Mouse (Mus musculus) liver, embryonic 12.5 days (tissue): ENCODE data around the gene Rps6ka1. TPM values are rescaled to one million over a fixed set of nuclear protein-coding genes. Genes with fewer than 3 reads are reported as not detected.
"Not testable (repeated sequence)": the region's sequence is repeated elsewhere in the genome, so short reads cannot be mapped to it uniquely, and the experiment has no call there.

Experiments
- ATAC-seq: fragments of 200-750 bp; cut with Nextera tagmentation; 2 replicates; pipeline ENCODE4 v1.8.0; 2017; ENCODE audit warnings: moderate number of reproducible peaks, mild to moderate bottlenecking, moderate library complexity
- H3K27ac ChIP-seq: fragments of 300-500 bp; sonication (generic); 2 replicates; pipeline ENCODE4 v1.5.1; 2016; ENCODE audit warnings: mild to moderate bottlenecking
- H3K27me3 ChIP-seq: fragments of 300-500 bp; sonication (generic); replicated peaks from 2 replicates; pipeline ENCODE4 v1.6.1; 2016; ENCODE audit warnings: mild to moderate bottlenecking, moderate library complexity
- H3K36me3 ChIP-seq: fragments of 300-500 bp; sonication (generic); 2 replicates; pipeline ENCODE4 v1.6.1; 2016; ENCODE audit warnings: mild to moderate bottlenecking, moderate library complexity
- H3K4me1 ChIP-seq: fragments of 300-500 bp; sonication (generic); 2 replicates; pipeline ENCODE4 v1.6.1; 2016
- H3K4me2 ChIP-seq: fragments of 300-500 bp; sonication (generic); 2 replicates; pipeline ENCODE4 v1.6.1; 2016; ENCODE audit warnings: mild to moderate bottlenecking, moderate library complexity
- H3K4me3 ChIP-seq: fragments of 300-500 bp; sonication (generic); 2 replicates; pipeline ENCODE4 v1.5.1; 2016; ENCODE audit warnings: mild to moderate bottlenecking, moderate library complexity
- H3K9ac ChIP-seq: fragments of 300-500 bp; sonication (generic); 2 replicates; pipeline ENCODE4 v1.6.1; 2016; ENCODE audit warnings: mild to moderate bottlenecking, moderate library complexity
- H3K9me3 ChIP-seq: fragments of 300-500 bp; sonication (generic); replicated peaks from 2 replicates; pipeline ENCODE4 v1.6.1; 2016; ENCODE audit warnings: mild to moderate bottlenecking, moderate library complexity
- WGBS: fragments of 180-500 bp; shearing (Covaris S2); methylation state at CpG from one replicate; pipeline ENCODE4 v1.1.7; 2016; ENCODE audit not compliant: insufficient replicate concordance; 5-methylcytosine and 5-hydroxymethylcytosine counted together
- polyA plus RNA-seq: library from polyadenylated mRNA; unstranded; fragments of >200 nt; fragmentation: Nextera tagmentation; extraction: Ambion mirVana; gene quantifications from 2 replicates; pipeline ENCODE4 v1.2.1, GENCODE M21; 2016

Rps6ka1 gene
- polyA plus RNA-seq, 1 experiment from 2014 or later, result 60.9 TPM

DNA sequence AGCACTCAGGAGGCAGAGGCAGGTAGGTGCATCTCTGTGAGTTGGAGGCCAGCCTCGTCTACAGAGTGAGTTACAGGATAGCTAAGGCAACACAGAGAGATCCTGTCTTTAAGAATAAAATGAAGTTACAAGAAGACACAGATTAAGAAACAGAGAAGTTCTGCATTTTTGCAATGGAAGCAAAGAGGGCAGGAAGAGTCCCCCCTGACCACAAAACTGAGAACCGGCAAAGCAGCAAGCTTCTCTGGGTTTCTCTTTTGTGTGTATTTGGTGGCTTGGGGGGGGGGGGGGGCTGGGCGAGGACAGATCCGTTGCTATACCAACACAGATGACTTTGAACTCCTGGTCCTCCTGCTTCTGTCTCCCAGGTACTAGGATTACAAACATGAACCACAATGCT, 19.5 kb upstream of the Rps6ka1 start:
- H3K9ac ChIP-seq, result no peak overlapping the region
- peak overlapping the region; percentile 4; the same call in 1 of the 2 replicates for H3K27ac ChIP-seq
- no peaks in the 10 kb centered on the region for H3K9me3 ChIP-seq
- no peak overlapping the region for H3K4me3 ChIP-seq
- H3K4me2 ChIP-seq, result 0 out of 2 replicates have a peak overlapping the region, but pooled peaks have one; percentile 4
- no peaks in the 10 kb centered on the region for H3K27me3 ChIP-seq
- peaks cover 48% of the 10 kb centered on the region for H3K4me1 ChIP-seq
- no peak for ATAC-seq
- no peaks in the 10 kb centered on the region for H3K36me3 ChIP-seq
- WGBS, result 15% methylated on average over 4 of the region's 4 CpGs

DNA sequence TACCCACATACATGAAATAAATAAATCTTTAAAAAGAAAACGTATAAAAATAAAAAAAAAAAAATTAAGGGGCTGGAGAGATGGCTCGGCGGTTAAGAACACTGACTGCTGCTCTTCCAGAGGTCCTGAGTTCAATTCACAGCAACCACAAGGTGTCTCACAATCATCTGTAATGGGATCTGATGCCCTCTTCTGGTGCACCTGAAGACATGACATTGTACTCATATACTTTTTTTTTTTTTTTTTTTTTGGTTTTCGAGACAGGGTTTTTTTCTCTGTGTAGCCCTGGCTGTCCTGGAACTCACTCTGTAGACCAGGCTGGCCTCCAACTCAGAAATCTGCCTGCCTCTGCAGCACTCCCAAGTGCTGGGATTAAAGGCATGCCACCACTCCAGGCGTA, 18.7 kb upstream of the Rps6ka1 start:
- 72% methylated on average over 5 of the region's 5 CpGs for WGBS

DNA sequence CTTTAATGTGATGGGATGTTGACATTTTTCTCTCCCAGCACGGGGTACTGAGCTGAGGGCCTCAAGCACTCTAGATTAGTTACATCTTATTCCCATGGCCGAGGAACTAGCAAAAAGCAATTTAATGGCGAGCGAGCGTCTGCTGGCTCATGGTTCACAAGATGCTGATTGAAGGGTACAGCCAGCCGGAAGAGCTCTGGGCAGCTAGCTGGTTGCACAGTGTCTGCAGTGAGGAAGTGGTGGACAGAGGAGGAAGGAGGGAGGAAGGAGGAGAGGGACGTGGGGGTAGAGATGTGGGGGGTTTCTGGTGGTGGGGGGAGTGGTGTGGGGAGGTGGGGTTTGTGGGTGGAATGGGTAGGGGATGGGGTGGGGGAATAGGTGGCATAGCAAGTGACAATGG, 17.6 kb upstream of the Rps6ka1 start:
- peaks cover 29% of the 10 kb centered on the region for H3K4me1 ChIP-seq
- no peak overlapping the region for H3K9ac ChIP-seq
- no peak for ATAC-seq
- no peak overlapping the region for H3K4me2 ChIP-seq
- H3K27me3 ChIP-seq, result no peaks in the 10 kb centered on the region
- H3K4me3 ChIP-seq, result no peak overlapping the region
- 24% methylated on average over 7 of the region's 7 CpGs for WGBS
- H3K9me3 ChIP-seq, result no peaks in the 10 kb centered on the region
- no peak overlapping the region for H3K27ac ChIP-seq
- H3K36me3 ChIP-seq, result no peaks in the 10 kb centered on the region

More for the DNA sequence above, 18.7 kb upstream of the Rps6ka1 start:
- peaks cover 40% of the 10 kb centered on the region for H3K4me1 ChIP-seq
- H3K4me2 ChIP-seq, H3K9ac ChIP-seq, ATAC-seq, H3K27me3 ChIP-seq, H3K36me3 ChIP-seq, H3K27ac ChIP-seq, H3K9me3 ChIP-seq, H3K4me3 ChIP-seq: not testable (repeated sequence)

DNA sequence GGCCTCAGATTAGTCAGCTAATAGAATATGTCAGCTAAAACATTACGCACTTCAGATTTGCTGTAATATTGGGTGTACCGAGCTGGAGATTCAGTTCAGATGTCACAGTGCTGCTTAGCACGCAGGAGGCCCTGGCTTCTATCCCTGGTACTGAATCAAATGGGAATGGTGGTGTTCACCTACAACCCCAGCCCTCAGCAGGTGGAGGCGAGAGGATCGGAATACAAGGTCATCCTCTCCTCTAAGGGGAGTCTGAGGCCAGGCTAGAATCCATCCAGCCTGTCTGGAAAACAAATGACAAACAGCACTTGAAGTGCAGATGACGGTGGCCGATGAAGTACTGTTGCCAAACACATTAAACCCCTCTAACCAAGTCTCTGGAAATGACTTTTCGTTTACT, 16.7 kb upstream of the Rps6ka1 start:
- no peak overlapping the region for H3K27ac ChIP-seq
- no peak for ATAC-seq
- H3K9ac ChIP-seq, result no peak overlapping the region
- peaks cover 22% of the 10 kb centered on the region for H3K4me1 ChIP-seq
- 75% methylated on average over 8 of the region's 8 CpGs for WGBS
- H3K4me2 ChIP-seq, result no peak overlapping the region
- H3K36me3 ChIP-seq, result no peaks in the 10 kb centered on the region
- H3K4me3 ChIP-seq, result no peak overlapping the region
- no peaks in the 10 kb centered on the region for H3K27me3 ChIP-seq
- no peaks in the 10 kb centered on the region for H3K9me3 ChIP-seq

DNA sequence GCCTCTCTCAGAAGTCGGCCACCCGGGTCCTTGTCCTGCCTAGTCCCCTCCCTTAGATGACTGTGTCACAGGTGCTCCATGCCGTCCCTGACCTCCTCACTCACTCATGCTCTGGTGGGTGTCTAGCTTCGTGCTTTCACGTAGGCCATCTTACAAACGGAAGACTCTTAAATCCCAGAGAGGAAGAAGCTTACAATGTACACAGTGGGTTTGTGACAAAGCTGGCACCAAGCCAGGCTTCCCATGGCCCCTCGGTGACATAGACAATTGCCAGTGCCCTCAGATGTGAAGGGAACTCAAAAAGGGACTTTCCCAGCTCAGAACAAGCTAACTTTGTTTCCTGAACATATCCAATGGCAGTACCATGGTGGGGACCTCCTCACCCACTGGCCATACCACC, 15.8 kb upstream of the Rps6ka1 start:
- 68% methylated on average over 7 of the region's 7 CpGs for WGBS
- Histone ChIP-seq H3K36me3 (no peaks in the 10 kb centered on the region), H3K9me3 (no peaks in the 10 kb centered on the region), H3K9ac (no peak overlapping the region), H3K4me3 (no peak overlapping the region), H3K4me2 (no peak overlapping the region), H3K27me3 (no peaks in the 10 kb centered on the region), H3K27ac (no peak overlapping the region), H3K4me1 (peaks cover 30% of the 10 kb centered on the region)
- no peak for ATAC-seq

DNA sequence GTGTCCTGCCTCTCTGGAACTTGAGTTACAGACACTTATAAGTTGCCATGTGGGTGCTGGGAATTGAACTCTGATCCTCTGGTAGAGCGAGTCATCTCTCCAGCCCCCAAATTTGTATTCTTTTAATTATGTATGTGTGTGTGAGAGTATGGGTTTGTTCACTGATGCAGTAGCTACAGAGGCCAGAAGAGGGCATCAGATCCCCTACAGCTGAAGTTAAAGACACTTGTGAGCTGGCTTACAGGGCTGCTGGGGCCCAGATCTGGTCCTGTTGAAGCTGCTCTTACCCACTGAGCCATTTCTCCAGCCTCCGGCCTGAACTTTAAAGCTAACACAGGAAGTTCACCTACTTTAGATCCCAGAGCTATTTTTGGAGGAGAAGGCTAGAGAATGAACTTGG, 14.9 kb upstream of the Rps6ka1 start:
- no peaks in the 10 kb centered on the region for H3K9me3 ChIP-seq
- peaks cover 30% of the 10 kb centered on the region for H3K4me1 ChIP-seq
- ATAC-seq, result no peak
- H3K36me3 ChIP-seq, result no peaks in the 10 kb centered on the region
- no peak overlapping the region for H3K4me3 ChIP-seq
- H3K9ac ChIP-seq, result no peak overlapping the region
- H3K27ac ChIP-seq, result no peak overlapping the region
- H3K27me3 ChIP-seq, result 0 out of 2 replicates have a peak, but pooled peaks cover 4% of the 10 kb centered on the region
- no peak overlapping the region for H3K4me2 ChIP-seq
- 71% methylated on average over 2 of the region's 2 CpGs for WGBS

DNA sequence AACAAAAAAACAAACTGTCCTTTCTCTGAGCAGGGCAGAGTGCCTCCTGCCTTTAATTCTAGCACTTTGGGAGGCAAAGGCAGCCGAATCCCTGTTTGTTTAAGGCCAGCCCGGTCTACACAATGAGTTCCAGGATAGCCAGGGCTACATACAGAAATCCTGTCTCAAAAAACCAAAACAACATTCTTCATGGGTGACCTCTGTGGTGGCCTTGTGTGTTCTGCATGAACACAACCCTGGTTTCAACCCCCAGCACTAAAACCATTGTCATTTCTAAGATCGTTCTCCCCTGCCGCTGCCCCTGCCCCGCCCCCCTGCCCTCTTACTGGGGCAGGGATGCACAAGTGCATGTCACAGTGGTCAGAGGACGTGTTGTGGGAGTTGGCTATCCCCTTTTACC, 13.3 kb upstream of the Rps6ka1 start:
- no peak overlapping the region for H3K4me2 ChIP-seq
- WGBS, result 69% methylated on average over 6 of the region's 6 CpGs
- no peak overlapping the region for H3K9ac ChIP-seq
- H3K27ac ChIP-seq, result no peak overlapping the region
- peaks cover 9% of the 10 kb centered on the region; the same call in 1 of the 2 replicates for H3K27me3 ChIP-seq
- no peak for ATAC-seq
- peaks cover 22% of the 10 kb centered on the region; the same call in 1 of the 2 replicates for H3K4me1 ChIP-seq
- H3K4me3 ChIP-seq, result no peak overlapping the region
- H3K9me3 ChIP-seq, result no peaks in the 10 kb centered on the region
- no peaks in the 10 kb centered on the region for H3K36me3 ChIP-seq

DNA sequence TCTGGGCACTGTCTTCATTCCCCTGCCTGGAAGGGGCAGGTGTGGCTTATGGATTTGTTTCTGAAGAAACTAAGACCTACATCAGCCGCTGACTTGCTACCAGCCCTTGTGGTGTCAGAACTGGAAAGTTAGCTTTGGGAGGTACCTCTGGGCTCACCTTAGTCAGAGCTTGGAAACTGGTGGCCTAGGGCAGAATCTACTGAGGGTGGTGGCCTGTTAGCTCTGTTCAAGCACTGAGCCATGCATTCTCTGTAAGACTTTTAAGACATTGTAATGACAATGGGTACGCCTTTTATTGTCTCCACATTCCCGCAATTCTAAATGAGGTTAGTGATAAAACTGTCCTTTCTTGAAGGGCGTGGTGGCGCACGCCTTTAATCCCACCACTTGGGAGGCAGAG, 12.8 kb upstream of the Rps6ka1 start:
- Histone ChIP-seq H3K27me3 (peaks cover 9% of the 10 kb centered on the region; the same call in 1 of the 2 replicates), H3K9ac (no peak overlapping the region), H3K4me3 (no peak overlapping the region), H3K4me2 (no peak overlapping the region), H3K27ac (no peak overlapping the region), H3K36me3 (no peaks in the 10 kb centered on the region), H3K9me3 (no peaks in the 10 kb centered on the region), H3K4me1 (peaks cover 22% of the 10 kb centered on the region; the same call in 1 of the 2 replicates)
- ATAC-seq, result no peak
- 74% methylated on average over 6 of the region's 6 CpGs for WGBS

DNA sequence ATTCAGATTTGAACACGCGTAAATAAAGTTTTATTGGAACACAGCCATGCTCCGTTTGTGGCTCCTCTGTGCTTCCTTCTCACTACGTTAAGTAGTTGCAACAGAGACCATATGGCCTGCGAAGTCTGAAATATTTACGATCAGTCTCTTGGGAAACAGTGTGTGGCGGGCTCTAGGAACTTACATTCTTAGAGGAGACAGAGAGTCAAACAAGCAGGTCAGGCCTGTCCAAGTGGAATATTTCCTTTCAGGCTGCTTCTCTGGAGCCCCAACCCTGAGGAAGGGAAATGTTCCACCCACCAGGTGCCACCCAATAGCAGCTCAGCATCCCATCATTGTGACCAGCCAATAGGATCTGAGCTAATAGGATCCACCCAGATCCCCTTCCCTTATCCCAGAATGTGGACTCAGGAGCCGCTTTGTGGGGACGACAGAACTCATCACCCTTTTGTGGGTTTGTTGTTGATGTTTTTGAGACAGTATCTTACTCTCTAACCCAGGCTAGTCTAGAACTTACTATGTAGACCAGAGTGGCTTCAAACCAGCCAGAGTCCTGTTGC, 11.7 kb upstream of the Rps6ka1 start:
- no peak overlapping the region for H3K4me2 ChIP-seq
- peaks cover 9% of the 10 kb centered on the region; the same call in 1 of the 2 replicates for H3K27me3 ChIP-seq
- peaks cover 22% of the 10 kb centered on the region; the same call in 1 of the 2 replicates for H3K4me1 ChIP-seq
- no peak overlapping the region for H3K9ac ChIP-seq
- H3K27ac ChIP-seq, result no peak overlapping the region
- H3K9me3 ChIP-seq, result no peaks in the 10 kb centered on the region
- no peaks in the 10 kb centered on the region for H3K36me3 ChIP-seq
- no peak for ATAC-seq
- no peak overlapping the region for H3K4me3 ChIP-seq
- WGBS, result 64% methylated on average over 9 of the region's 9 CpGs

DNA sequence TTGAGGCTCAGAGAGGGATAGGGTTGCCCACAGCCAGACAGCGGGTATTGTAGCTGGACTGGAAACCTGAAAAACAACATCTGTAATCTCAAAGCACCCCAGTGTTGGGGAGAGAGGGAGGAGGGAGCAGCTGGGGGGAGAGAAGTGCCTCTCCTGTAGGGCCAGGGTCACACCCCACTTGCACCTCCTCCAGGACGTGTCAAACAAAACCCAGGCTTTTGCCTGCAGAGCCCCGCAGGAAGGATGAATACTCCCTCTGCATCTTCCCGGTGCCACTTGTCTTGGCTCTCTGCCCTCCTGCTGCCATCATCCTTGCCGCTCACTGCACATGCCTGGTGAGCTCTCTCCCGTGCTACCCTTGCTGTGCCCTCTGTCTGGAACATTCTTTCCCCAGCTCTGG, 10.6 kb upstream of the Rps6ka1 start:
- WGBS, result 55% methylated on average over 6 of the region's 6 CpGs
- Histone ChIP-seq H3K4me1 (peaks cover 20% of the 10 kb centered on the region; the same call in 1 of the 2 replicates), H3K27me3 (peaks cover 14% of the 10 kb centered on the region), H3K36me3 (no peaks in the 10 kb centered on the region), H3K4me3 (no peak overlapping the region), H3K4me2 (no peak overlapping the region), H3K9me3 (no peaks in the 10 kb centered on the region), H3K27ac (no peak overlapping the region), H3K9ac (no peak overlapping the region)
- ATAC-seq, result no peak

DNA sequence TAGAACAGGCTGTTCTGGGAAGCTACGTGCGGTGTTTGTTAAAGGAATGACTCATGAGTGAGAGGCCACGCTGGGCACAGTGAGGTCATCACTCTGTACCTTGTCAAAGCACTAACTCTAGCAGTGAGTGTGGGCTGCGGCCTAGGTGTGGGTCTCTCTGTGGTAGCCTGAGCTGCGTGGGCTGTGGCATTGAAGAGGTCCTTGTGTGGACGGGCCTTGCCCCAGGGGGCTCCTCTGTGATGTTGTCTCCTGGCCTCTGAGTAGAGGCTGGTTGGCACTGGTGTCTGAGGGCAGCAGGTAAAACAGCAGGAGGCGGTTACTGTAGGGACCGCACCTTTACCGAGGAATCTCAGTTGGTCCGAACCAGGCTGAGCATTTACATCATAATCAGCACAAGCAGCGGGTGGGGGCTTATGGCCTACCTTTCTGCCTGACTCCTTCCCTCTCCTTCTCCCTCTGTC, 9.9 kb upstream of the Rps6ka1 start:
- H3K9ac ChIP-seq, result no peak overlapping the region
- no peaks in the 10 kb centered on the region for H3K36me3 ChIP-seq
- no peak overlapping the region for H3K27ac ChIP-seq
- ATAC-seq, result no peak
- H3K4me1 ChIP-seq, result peaks cover 16% of the 10 kb centered on the region; the same call in 1 of the 2 replicates
- H3K27me3 ChIP-seq, result peaks cover 15% of the 10 kb centered on the region
- 75% methylated on average over 11 of the region's 11 CpGs for WGBS
- H3K4me3 ChIP-seq, result no peak overlapping the region
- H3K4me2 ChIP-seq, result no peak overlapping the region
- H3K9me3 ChIP-seq, result no peaks in the 10 kb centered on the region

DNA sequence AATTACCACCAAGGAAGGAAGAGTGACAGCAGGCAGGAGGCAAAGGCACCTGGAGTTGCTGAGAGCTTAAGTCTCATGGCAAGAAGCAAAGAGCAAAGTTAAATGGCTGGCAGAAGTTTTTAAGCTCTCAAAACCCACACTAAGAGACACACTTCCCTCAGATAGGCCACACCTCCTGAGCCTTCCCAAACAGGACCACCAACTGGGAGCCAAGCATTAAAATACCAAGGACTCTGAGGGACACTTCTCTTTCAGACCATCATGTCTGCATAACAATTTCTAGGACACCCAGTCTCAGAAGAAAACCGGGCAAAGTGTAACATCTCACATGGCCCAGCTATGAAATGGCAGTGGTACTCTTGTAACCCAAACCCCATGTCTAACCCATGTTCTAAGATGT, 9.4 kb upstream of the Rps6ka1 start:
- WGBS, result 73% methylated on average over 1 of the region's 1 CpGs
- H3K4me1 ChIP-seq, result peaks cover 16% of the 10 kb centered on the region; the same call in 1 of the 2 replicates
- no peak overlapping the region for H3K27ac ChIP-seq
- no peak for ATAC-seq
- no peaks in the 10 kb centered on the region for H3K36me3 ChIP-seq
- no peak overlapping the region for H3K4me2 ChIP-seq
- H3K4me3 ChIP-seq, result no peak overlapping the region
- peaks cover 15% of the 10 kb centered on the region for H3K27me3 ChIP-seq
- H3K9me3 ChIP-seq, result no peaks in the 10 kb centered on the region
- H3K9ac ChIP-seq, result no peak overlapping the region

DNA sequence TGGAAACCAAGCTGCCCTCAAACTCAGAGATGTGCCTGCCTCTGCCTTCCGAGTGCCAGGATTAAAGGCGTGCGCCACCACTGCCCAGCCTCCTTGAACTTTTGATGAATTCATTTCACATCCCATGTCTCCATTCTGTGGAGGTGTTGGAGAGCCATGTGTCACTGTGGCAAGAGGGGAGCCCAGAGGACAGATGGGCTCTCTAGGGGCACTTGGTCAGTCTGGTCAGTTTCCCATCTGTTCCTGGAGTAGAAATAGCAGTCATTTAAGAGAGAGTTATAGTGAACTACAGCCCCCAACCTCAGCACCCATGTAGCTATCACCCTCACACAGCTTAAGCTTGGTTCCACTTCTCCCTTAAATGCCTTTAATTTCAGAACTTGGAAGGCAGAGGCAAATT, 8.4 kb upstream of the Rps6ka1 start:
- 91% methylated on average over 3 of the region's 3 CpGs for WGBS

More for the DNA sequence above, 8.4 kb upstream of the Rps6ka1 start:
- Histone ChIP-seq H3K27ac (no peak overlapping the region), H3K4me3 (no peak overlapping the region), H3K4me1 (peaks cover 16% of the 10 kb centered on the region; the same call in 1 of the 2 replicates), H3K27me3 (peaks cover 15% of the 10 kb centered on the region), H3K4me2 (no peak overlapping the region), H3K36me3 (no peaks in the 10 kb centered on the region), H3K9me3 (no peaks in the 10 kb centered on the region), H3K9ac (no peak overlapping the region)
- ATAC-seq, result no peak
